Mouse (Mus musculus) ES-E14 (cell line): ENCODE measurements around the gene Hnf1b.

Experiments used
- CHD2 ChIP-seq: IDR thresholded peaks from 2 replicates; pipeline ENCODE4 v1.6.1; 2014; ENCODE audit warnings: mild to moderate bottlenecking, low read depth, low read length, inconsistent platforms
- HCFC1 ChIP-seq: IDR thresholded peaks from 2 replicates; pipeline ENCODE4 v1.6.1; 2012; ENCODE audit warnings: low read length, inconsistent platforms, borderline replicate concordance; ENCODE audit not compliant: insufficient read depth
- MAFK ChIP-seq: IDR thresholded peaks from 2 replicates; pipeline ENCODE4 v1.6.1; 2014; ENCODE audit warnings: mild to moderate bottlenecking, low read depth, low read length, inconsistent platforms; ENCODE audit not compliant: insufficient read depth
- ZC3H11A ChIP-seq: IDR thresholded peaks from 2 replicates; pipeline ENCODE4 v1.6.1; 2012; ENCODE audit warnings: low read depth, mild to moderate bottlenecking, inconsistent platforms, low read length, borderline replicate concordance
- ZNF384 ChIP-seq: IDR thresholded peaks from 2 replicates; pipeline ENCODE4 v1.6.1; 2012; ENCODE audit warnings: low read depth, low read length, inconsistent platforms

DNA sequence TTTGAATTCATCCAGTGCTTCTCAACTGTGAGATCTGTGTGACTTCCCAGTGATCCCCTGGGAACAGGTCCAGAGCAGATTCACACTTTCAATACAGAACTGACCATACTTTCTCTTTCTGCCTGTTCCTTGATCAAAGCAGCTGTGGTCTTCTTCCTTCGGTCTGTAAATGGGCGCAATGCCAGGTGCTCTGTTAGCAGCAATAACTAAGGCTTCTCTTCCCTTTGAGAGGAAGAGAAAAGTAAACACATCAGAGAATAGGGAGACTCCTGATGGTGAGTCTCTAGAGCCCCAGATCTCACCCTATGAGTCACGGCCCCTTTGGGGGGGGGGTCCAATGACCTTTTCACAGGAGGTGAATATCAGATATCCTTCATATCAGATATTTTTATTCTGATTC lies 29.3 kb downstream of the Hnf1b start:
- TF ChIP-seq CHD2, result no peak
- TF ChIP-seq ZC3H11A, result no peak
- no peak for TF ChIP-seq ZNF384
- no peak for TF ChIP-seq MAFK
- TF ChIP-seq HCFC1, result no peak
